Mouse (Mus musculus): ENCODE measurements around the gene Eci1. TPM values are rescaled to one million over a fixed set of nuclear protein-coding genes. Genes with fewer than 3 reads are reported as not detected.

The Eci1 gene
- polyA plus RNA-seq, 1 experiment from 2014 or later = 234 TPM

DNA sequence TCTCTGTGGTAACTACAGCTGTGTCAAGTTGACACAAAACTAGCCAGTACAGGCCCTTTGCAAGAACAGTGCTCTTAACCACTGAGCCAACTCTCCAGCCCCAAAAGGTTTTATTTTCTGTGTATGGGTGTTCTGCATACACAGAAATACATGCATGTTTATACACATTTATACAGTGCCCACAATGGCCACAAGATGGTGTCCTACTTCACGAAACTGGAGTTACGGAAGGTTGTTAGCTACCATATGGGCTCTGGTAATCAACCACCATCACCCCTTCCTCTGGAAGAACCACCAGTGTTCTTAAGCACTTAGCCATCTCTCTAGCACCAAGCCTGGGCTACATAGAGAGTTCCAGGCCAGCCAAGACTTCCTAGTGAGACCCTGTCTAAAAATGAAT lies 35.1 kb downstream of the Eci1 start:
- 69% methylated on average over 2 of the region's 2 CpGs for WGBS
- peaks cover 14% of the 10 kb centered on the region for H3K4me1 ChIP-seq
- no peaks in the 10 kb centered on the region for H3K36me3 ChIP-seq
- H3K4me3 ChIP-seq = no peak overlapping the region
- H3K9me3 ChIP-seq = no peaks in the 10 kb centered on the region
- no peaks in the 10 kb centered on the region for H3K27me3 ChIP-seq (replicated peaks)
- H3K27ac ChIP-seq (replicated peaks) = no peak overlapping the region
- H3K4me2 ChIP-seq = no peak overlapping the region
- ATAC-seq (ENCODE audit: extremely low read depth, insufficient number of reproducible peaks, low FRiP score, low TSS enrichment) = no peak
- no peak overlapping the region for H3K9ac ChIP-seq

GRCm38 (mm10) chr17:24462932-24463331 lies 36.5 kb downstream of the Eci1 start:
- no peaks in the 10 kb centered on the region for H3K27me3 ChIP-seq (replicated peaks)
- H3K27ac ChIP-seq (replicated peaks) = peak overlapping the region; percentile 50; the same call in 1 of the 2 replicates
- no peak for ATAC-seq (ENCODE audit: extremely low read depth, insufficient number of reproducible peaks, low FRiP score, low TSS enrichment)
- 0 out of 2 replicates have a peak overlapping the region, but pooled peaks have one; percentile 37 for H3K9ac ChIP-seq
- peaks cover 14% of the 10 kb centered on the region for H3K4me1 ChIP-seq
- no peaks in the 10 kb centered on the region for H3K36me3 ChIP-seq
- no peak overlapping the region for H3K4me3 ChIP-seq
- WGBS = 50% methylated on average over 1 of the region's 1 CpGs
- peak overlapping the region; percentile 20; the same call in 1 of the 2 replicates for H3K4me2 ChIP-seq
- no peaks in the 10 kb centered on the region for H3K9me3 ChIP-seq

DNA sequence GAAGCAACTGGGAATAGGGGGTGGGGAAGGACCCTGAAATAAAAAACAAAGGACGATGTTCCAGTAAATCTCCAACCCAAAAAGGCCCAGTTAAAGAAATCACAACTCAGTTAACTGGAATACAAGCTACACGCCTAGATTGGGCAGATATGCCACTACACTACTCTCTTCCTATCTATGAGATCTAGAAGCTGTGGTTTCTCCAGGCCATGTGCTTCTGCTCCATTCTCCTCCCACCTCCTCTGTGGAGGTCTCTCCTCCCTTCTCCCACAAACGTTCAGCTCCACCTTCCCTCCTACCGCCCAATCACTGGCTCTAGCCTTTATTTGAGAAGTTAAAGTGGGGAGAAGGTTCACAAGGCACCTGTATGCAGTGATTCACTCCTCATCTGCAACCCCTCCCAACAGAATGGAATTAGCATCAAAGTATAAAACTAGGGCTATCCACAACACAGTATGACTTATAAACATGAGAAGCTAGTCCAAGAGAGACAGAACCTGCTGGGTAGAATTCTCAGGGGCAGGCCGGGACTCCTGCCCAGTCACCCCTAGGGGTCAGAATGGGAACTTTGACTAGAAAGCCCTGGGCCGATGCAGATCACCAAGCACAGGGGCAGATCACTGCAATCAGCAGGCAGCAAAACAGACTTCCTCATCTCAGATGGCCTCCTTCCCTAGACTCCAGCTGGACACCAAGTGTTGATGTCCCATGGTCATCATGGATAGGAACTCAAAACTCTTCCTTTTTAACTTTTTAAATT lies 37.1 kb downstream of the Eci1 start:
- 44% methylated on average over 6 of the region's 6 CpGs for WGBS
- peaks cover 14% of the 10 kb centered on the region for H3K4me1 ChIP-seq
- no peak overlapping the region for H3K9ac ChIP-seq
- no peaks in the 10 kb centered on the region for H3K27me3 ChIP-seq (replicated peaks)
- peak overlapping the region; percentile 20; the same call in 1 of the 2 replicates for H3K4me2 ChIP-seq
- no peak overlapping the region for H3K4me3 ChIP-seq
- ATAC-seq (ENCODE audit: extremely low read depth, insufficient number of reproducible peaks, low FRiP score, low TSS enrichment) = no peak
- no peaks in the 10 kb centered on the region for H3K9me3 ChIP-seq
- H3K27ac ChIP-seq (replicated peaks) = peak overlapping the region; percentile 16; the same call in 1 of the 2 replicates
- H3K36me3 ChIP-seq = no peaks in the 10 kb centered on the region

GRCm38 (mm10) chr17:24468636-24469246 lies 42.3 kb downstream of the Eci1 start:
- WGBS = 93% methylated on average over 5 of the region's 5 CpGs
- no peak overlapping the region for H3K27ac ChIP-seq (replicated peaks)
- H3K4me2 ChIP-seq = no peak overlapping the region
- H3K9me3 ChIP-seq = no peaks in the 10 kb centered on the region
- no peak overlapping the region for H3K4me3 ChIP-seq
- H3K4me1 ChIP-seq = peaks cover 34% of the 10 kb centered on the region
- peaks cover 11% of the 10 kb centered on the region for H3K36me3 ChIP-seq
- H3K27me3 ChIP-seq (replicated peaks) = no peaks in the 10 kb centered on the region
- no peak overlapping the region for H3K9ac ChIP-seq
- ATAC-seq (ENCODE audit: extremely low read depth, insufficient number of reproducible peaks, low FRiP score, low TSS enrichment) = no peak

- WGBS = 17% methylated on average over 7 of the region's 7 CpGs
- Histone ChIP-seq H3K27me3 (replicated peaks) (no peaks in the 10 kb centered on the region), H3K9me3 (no peaks in the 10 kb centered on the region), H3K4me1 (peaks cover 40% of the 10 kb centered on the region), H3K4me3 (peak overlapping the region; percentile 95), H3K36me3 (peaks cover 18% of the 10 kb centered on the region), H3K27ac (replicated peaks) (peak overlapping the region; percentile 89), H3K9ac (peak overlapping the region; percentile 97), H3K4me2 (peak overlapping the region; percentile 100)
- no peak for ATAC-seq (ENCODE audit: extremely low read depth, insufficient number of reproducible peaks, low FRiP score, low TSS enrichment)
Measured at GRCm38 (mm10) chr17:24469336-24469909, 43.0 kb downstream of the Eci1 start.

DNA sequence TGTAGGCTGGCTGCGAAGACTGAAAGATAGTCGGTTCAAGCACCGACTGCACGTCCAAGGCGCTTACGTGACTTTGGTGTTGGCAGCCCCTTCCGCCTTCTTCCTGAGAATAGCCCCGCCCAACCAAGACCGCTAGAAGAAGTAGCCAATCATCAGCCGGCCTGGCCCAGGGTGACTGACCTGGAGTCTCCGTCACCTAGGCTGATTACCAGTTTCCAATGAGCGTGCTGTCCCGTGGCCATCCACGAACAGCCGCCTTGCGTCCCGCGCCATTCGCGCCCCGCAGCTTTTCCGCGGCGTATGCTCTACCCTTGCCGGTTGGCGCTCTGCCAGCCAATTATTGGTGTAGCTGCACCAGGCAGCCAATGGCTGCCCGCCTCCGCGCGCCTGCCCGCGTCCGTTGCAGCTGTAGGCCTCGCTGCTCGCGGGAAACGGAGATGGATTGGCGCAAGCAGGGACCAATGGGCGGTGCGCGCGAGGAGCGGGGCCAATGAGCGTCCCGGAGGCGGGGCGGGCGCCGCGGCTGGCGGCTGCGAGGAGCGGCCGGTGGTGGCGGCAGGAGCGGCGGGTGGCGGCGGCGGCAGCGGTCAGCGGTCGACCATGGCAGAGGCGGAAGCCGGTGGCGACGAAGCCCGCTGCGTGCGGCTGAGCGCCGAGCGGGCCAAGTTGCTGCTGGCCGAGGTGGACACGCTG lies 43.6 kb downstream of the Eci1 start, which contains the start of the genes E4f1 and Pgp:
Gene E4f1, minus strand, starts transcription at position 404 of the 693 bp plus-strand sequence.
Gene Pgp, plus strand, starts transcription at position 483 of the 693 bp plus-strand sequence.
- WGBS = under 1% methylated on average over 73 of the region's 75 CpGs
- H3K27ac ChIP-seq (replicated peaks) = peak within 1 kb of the TSS; percentile 89
- peak within 1 kb of the TSS; percentile 100 for H3K4me2 ChIP-seq
- peak within 1 kb of the TSS; percentile 97 for H3K9ac ChIP-seq
- H3K4me1 ChIP-seq = peaks cover 42% of the 10 kb centered on the region
- H3K9me3 ChIP-seq = no peaks in the 10 kb centered on the region
- ATAC-seq (ENCODE audit: extremely low read depth, insufficient number of reproducible peaks, low FRiP score, low TSS enrichment) = peak; percentile 95
- no peaks in the 10 kb centered on the region for H3K27me3 ChIP-seq (replicated peaks)
- peaks cover 24% of the 10 kb centered on the region for H3K36me3 ChIP-seq
- peak within 1 kb of the TSS; percentile 95 for H3K4me3 ChIP-seq

DNA sequence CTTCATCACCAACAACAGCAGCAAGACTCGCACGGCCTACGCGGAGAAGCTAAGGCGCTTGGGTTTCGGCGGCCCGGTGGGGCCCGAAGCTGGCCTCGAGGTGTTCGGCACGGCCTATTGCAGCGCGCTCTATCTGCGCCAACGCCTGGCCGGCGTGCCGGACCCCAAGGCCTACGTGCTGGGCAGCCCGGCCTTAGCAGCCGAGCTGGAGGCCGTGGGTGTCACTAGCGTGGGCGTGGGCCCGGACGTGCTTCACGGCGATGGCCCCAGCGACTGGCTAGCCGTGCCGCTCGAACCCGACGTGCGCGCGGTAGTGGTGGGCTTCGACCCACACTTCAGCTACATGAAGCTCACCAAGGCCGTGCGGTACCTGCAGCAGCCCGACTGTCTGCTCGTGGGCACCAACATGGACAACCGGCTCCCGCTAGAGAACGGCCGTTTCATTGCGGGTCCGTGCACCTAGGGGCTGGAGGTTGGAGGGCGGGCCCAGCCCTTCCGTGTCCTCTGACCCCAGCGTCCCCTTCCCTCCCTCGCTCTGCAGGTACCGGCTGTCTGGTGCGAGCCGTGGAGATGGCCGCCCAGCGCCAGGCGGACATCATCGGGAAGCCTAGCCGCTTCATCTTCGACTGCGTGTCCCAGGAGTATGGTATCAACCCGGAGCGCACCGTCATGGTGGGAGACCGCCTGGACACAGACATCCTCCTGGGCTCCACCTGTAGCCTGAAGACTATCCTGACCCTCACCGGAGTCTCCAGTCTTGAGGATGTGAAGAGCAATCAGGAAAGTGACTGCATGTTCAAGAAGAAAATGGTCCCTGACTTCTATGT lies 44.5 kb downstream of the Eci1 start:
- peak overlapping the region; percentile 97 for H3K9ac ChIP-seq
- H3K27ac ChIP-seq (replicated peaks) = peak overlapping the region; percentile 89
- H3K27me3 ChIP-seq (replicated peaks) = no peaks in the 10 kb centered on the region
- WGBS = under 1% methylated on average over 68 of the region's 68 CpGs
- H3K36me3 ChIP-seq = peaks cover 33% of the 10 kb centered on the region
- H3K4me3 ChIP-seq = peak overlapping the region; percentile 95
- H3K4me1 ChIP-seq = peaks cover 42% of the 10 kb centered on the region
- H3K9me3 ChIP-seq = no peaks in the 10 kb centered on the region
- peak overlapping the region; percentile 100 for H3K4me2 ChIP-seq
- ATAC-seq (ENCODE audit: extremely low read depth, insufficient number of reproducible peaks, low FRiP score, low TSS enrichment) = peak; percentile 11; the same call in 1 of the 2 replicates

DNA sequence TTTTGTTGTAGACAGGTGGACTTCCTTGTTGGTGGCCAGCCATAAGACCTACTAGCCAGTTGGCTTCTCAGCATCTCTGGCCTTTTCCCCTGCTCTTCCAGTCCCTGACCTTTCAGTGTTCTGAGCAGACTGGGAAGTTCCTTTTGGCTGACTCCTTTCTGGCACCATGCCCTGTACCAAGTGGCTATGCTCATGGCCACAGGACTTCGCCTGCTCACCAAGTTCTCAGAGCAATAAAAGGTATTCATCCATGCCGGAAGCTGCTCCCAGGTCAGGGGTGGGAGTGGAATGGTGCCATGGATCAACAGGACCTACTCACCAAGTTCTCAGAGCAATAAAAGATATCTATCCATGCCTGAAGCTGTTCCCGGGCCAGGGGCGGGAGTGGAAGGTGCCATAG lies 46.1 kb downstream of the Eci1 start:
- Histone ChIP-seq H3K4me1 (peaks cover 43% of the 10 kb centered on the region), H3K9ac (peak overlapping the region; percentile 97), H3K27me3 (replicated peaks) (no peaks in the 10 kb centered on the region), H3K4me3 (peak overlapping the region; percentile 95), H3K36me3 (peaks cover 48% of the 10 kb centered on the region), H3K4me2 (peak overlapping the region; percentile 100), H3K27ac (replicated peaks) (no peak overlapping the region), H3K9me3 (no peaks in the 10 kb centered on the region)
- ATAC-seq (ENCODE audit: extremely low read depth, insufficient number of reproducible peaks, low FRiP score, low TSS enrichment) = no peak
- WGBS = 75% methylated on average over 4 of the region's 4 CpGs

- Histone ChIP-seq H3K4me1 (peaks cover 52% of the 10 kb centered on the region), H3K36me3 (peaks cover 48% of the 10 kb centered on the region), H3K4me2 (peak within 1 kb of the TSS; percentile 100), H3K4me3 (peak within 1 kb of the TSS; percentile 95; the same call in 1 of the 2 replicates), H3K9ac (peak within 1 kb of the TSS; percentile 37), H3K27me3 (replicated peaks) (no peaks in the 10 kb centered on the region), H3K27ac (replicated peaks) (no peak within 1 kb of the TSS), H3K9me3 (no peaks in the 10 kb centered on the region)
- whole genome bisulfite sequencing = 64% methylated on average over 6 of the region's 6 CpGs
- ATAC-seq (ENCODE audit: extremely low read depth, insufficient number of reproducible peaks, low FRiP score, low TSS enrichment) = no peak
Measured at GRCm38 (mm10) chr17:24473612-24474275, 47.3 kb downstream of the Eci1 start, which contains the start of gene Bricd5. Bricd5 (plus strand) TSS chr17:24473884.

GRCm38 (mm10) chr17:24474557-24474956 lies 48.1 kb downstream of the Eci1 start:
- peak overlapping the region; percentile 24; the same call in 1 of the 2 replicates for H3K9ac ChIP-seq
- ATAC-seq (ENCODE audit: extremely low read depth, insufficient number of reproducible peaks, low FRiP score, low TSS enrichment) = no peak
- H3K4me2 ChIP-seq = no peak overlapping the region
- H3K27ac ChIP-seq (replicated peaks) = no peak overlapping the region
- H3K9me3 ChIP-seq = no peaks in the 10 kb centered on the region
- H3K27me3 ChIP-seq (replicated peaks) = no peaks in the 10 kb centered on the region
- 73% methylated on average over 5 of the region's 5 CpGs for WGBS
- H3K4me1 ChIP-seq = peaks cover 49% of the 10 kb centered on the region
- peaks cover 48% of the 10 kb centered on the region for H3K36me3 ChIP-seq
- no peak overlapping the region for H3K4me3 ChIP-seq
